ENCODE assay signal across 15 mouse cellular contexts in the genomic region with DNA sequence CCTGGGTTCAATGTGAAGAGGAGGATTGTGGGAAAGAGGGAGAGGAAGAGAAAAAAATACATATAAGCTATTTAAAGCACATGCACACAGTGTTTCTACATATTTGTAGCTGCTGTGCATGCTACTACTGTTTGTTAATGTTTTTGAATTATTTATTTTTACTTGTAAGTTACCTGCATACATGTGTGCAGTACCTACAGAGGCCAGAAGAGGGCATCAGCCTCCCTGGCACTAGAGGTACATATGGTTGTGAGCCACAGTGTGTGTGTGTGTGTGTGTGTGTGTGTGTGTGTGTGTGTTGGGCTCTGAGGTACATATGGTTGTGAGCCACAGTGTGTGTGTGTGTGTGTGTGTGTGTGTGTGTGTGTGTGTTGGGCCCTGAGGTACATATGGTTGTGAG. TPM values are rescaled to one million over a fixed set of nuclear protein-coding genes. Genes with fewer than 3 reads are reported as not detected.
DNase-seq lines count a peak whose midpoint lies in the region; ATAC-seq and TF ChIP-seq lines count a peak whose summit lies in the region.
"Not testable (repeated sequence)": the region's sequence is repeated elsewhere in the genome, so short reads cannot be mapped to it uniquely, and the experiment has no call there.
"Had no signal": no experiment of that assay in that cellular context is flagged by ENCODE, and none has a peak within 500 bp of the region (broad histone marks: within the 10 kb centered on the region; RNA-seq: fewer than 3 reads in every experiment).

No protein-coding gene starts in this region.

- TF ChIP-seq CTCF in lung, embryonic 14.5 days (IDR thresholded peaks at IDR 0.05; ENCODE audit: low read depth), result peak; percentile 58

- H3K4me3 ChIP-seq in lung, embryonic 14.5 days (ENCODE audit: low read depth, low read length), result not testable (repeated sequence)

- not testable (repeated sequence) for H3K9ac ChIP-seq in lung, embryonic 14.5 days

- peak; percentile 24 to 37 for DNase-seq in B cell, adult 2 months
- DNase-seq in NIH3T3 (ENCODE audit: low read depth), result peak; percentile 62
- peak; percentile 50 for DNase-seq in c-Kit-positive CD71-positive TER-119-positive erythroid progenitor cells, embryonic 14.5 days (ENCODE audit: low spot score)
- peak; percentile 35 for DNase-seq in forelimb bud, embryonic 11.5 days (ENCODE audit: low read depth, low spot score)
- peak; percentile 35 for DNase-seq in kidney, adult 9 months
- DNase-seq in lung, embryonic 14.5 days, result peak; percentile 45
- DNase-seq in naive thymus-derived CD4-positive, alpha-beta T cell, adult 2 months (ENCODE audit: low read depth), result peak; percentile 38
- DNase-seq in thymus, postnatal 0 days (ENCODE audit: low spot score), result peak; percentile 29

- not testable (repeated sequence) for H3K27ac ChIP-seq in lung, embryonic 14.5 days (ENCODE audit: low read depth)

- H3K9me3 ChIP-seq in lung, embryonic 14.5 days (ENCODE audit: low read depth, low read length), result not testable (repeated sequence)

- not testable (repeated sequence) for H3K36me3 ChIP-seq in lung, embryonic 14.5 days (ENCODE audit: insufficient read depth)

- ATAC-seq in lung, embryonic 14.5 days (ENCODE audit: insufficient read depth), result not testable (repeated sequence)

- H3K4me2 ChIP-seq in lung, embryonic 14.5 days, result not testable (repeated sequence)

- not testable (repeated sequence) for H3K4me1 ChIP-seq in lung, embryonic 14.5 days (ENCODE audit: insufficient read depth)

- H3K27me3 ChIP-seq in lung, embryonic 14.5 days (ENCODE audit: insufficient read depth, low read length), result not testable (repeated sequence)

RNA-seq across cellular contexts. Expression of gene Ccdc83, which starts 36.7 kb away (rescaled TPM):
- polyA plus RNA-seq in lung, embryonic 14.5 days (2014; fragmentation: Nextera tagmentation; extraction: Ambion mirVana), result not detected in 2 replicates
- not detected in 2 replicates for polyA plus RNA-seq in thymus, postnatal 0 days (2015; fragmentation: Nextera tagmentation; extraction: Ambion mirVana)
- polyA plus RNA-seq: adrenal gland, adult 2 months; embryonic facial prominence, embryonic 13.5 days; forebrain, embryonic 14.5 days; heart, embryonic 13.5 days; hindbrain, embryonic 14.5 days; kidney, embryonic 16.5 days; limb, embryonic 13.5 days had no signal
